Mouse (Mus musculus): ENCODE results near the gene Hagh. TPM values are rescaled to one million over a fixed set of nuclear protein-coding genes. Genes with fewer than 3 reads are reported as not detected.

Gene Hagh
- polyA plus RNA-seq, 1 experiment from 2014 or later: 40.0 TPM

GRCm38 (mm10) chr17:24877336-24878116, 37.6 kb downstream of the Hagh start:
- Histone ChIP-seq H3K9ac (no peak overlapping the region), H3K4me2 (replicated peaks) (no peak overlapping the region), H3K9me3 (no peaks in the 10 kb centered on the region), H3K27me3 (replicated peaks) (no peaks in the 10 kb centered on the region), H3K27ac (no peak overlapping the region), H3K36me3 (peaks cover 2% of the 10 kb centered on the region), H3K4me1 (no peaks in the 10 kb centered on the region), H3K4me3 (no peak overlapping the region)
- 68% methylated on average over 10 of the region's 10 CpGs for WGBS
- no peak for ATAC-seq (ENCODE audit: low FRiP score, low read depth)

- H3K27ac ChIP-seq: no peak overlapping the region
- no peak for ATAC-seq (ENCODE audit: low FRiP score, low read depth)
- H3K4me3 ChIP-seq: no peak overlapping the region
- no peak overlapping the region for H3K9ac ChIP-seq
- no peaks in the 10 kb centered on the region for H3K4me1 ChIP-seq
- H3K27me3 ChIP-seq (replicated peaks): no peaks in the 10 kb centered on the region
- WGBS: 40% methylated on average over 5 of the region's 5 CpGs
- H3K36me3 ChIP-seq: peaks cover 7% of the 10 kb centered on the region
- H3K9me3 ChIP-seq: no peaks in the 10 kb centered on the region
- H3K4me2 ChIP-seq (replicated peaks): no peak overlapping the region
These were observed 38.1 kb downstream of the Hagh start for GRCm38 (mm10) chr17:24878117-24878397.

- no peaks in the 10 kb centered on the region for H3K9me3 ChIP-seq
- WGBS: 75% methylated on average over 8 of the region's 8 CpGs
- ATAC-seq (ENCODE audit: low FRiP score, low read depth): no peak
These were observed 38.6 kb downstream of the Hagh start for GRCm38 (mm10) chr17:24878531-24878930.

GRCm38 (mm10) chr17:24881738-24882440, 41.9 kb downstream of the Hagh start:
- Histone ChIP-seq H3K9ac (no peak overlapping the region), H3K4me1 (peaks cover 11% of the 10 kb centered on the region), H3K4me2 (replicated peaks) (no peak overlapping the region), H3K27ac (no peak overlapping the region), H3K27me3 (replicated peaks) (no peaks in the 10 kb centered on the region), H3K4me3 (no peak overlapping the region), H3K9me3 (no peaks in the 10 kb centered on the region), H3K36me3 (peaks cover 21% of the 10 kb centered on the region)
- no peak for ATAC-seq (ENCODE audit: low FRiP score, low read depth)
- 47% methylated on average over 7 of the region's 7 CpGs for WGBS

More at GRCm38 (mm10) chr17:24878531-24878930, 38.6 kb downstream of the Hagh start:
- Histone ChIP-seq H3K4me2 (replicated peaks) (no peak overlapping the region), H3K9ac (no peak overlapping the region), H3K4me1 (no peaks in the 10 kb centered on the region), H3K27me3 (replicated peaks) (no peaks in the 10 kb centered on the region), H3K27ac (no peak overlapping the region), H3K36me3 (peaks cover 12% of the 10 kb centered on the region), H3K4me3 (no peak overlapping the region)

- Histone ChIP-seq H3K4me2 (replicated peaks) (no peak overlapping the region), H3K9ac (no peak overlapping the region), H3K27ac (no peak overlapping the region), H3K36me3 (peaks cover 26% of the 10 kb centered on the region), H3K9me3 (no peaks in the 10 kb centered on the region), H3K4me1 (peaks cover 22% of the 10 kb centered on the region), H3K4me3 (no peak overlapping the region), H3K27me3 (replicated peaks) (no peaks in the 10 kb centered on the region)
- 92% methylated on average over 6 of the region's 6 CpGs for WGBS
- no peak for ATAC-seq (ENCODE audit: low FRiP score, low read depth)
These were observed 44.4 kb downstream of the Hagh start for GRCm38 (mm10) chr17:24884391-24884790.

GRCm38 (mm10) chr17:24885356-24886133, 45.6 kb downstream of the Hagh start:
- no peak for ATAC-seq (ENCODE audit: low FRiP score, low read depth)
- peaks cover 34% of the 10 kb centered on the region for H3K36me3 ChIP-seq
- no peak overlapping the region for H3K27ac ChIP-seq

GRCm38 (mm10) chr17:24886134-24886931, 46.4 kb downstream of the Hagh start, which contains the start of the genes Nubp2 and Spsb3:
Gene Nubp2 (minus strand): TSS chr17:24886349.
Gene Spsb3 (plus strand): TSS chr17:24886643.
- no peaks in the 10 kb centered on the region for H3K27me3 ChIP-seq (replicated peaks)
- H3K27ac ChIP-seq: peak within 1 kb of the TSS; percentile 64
- H3K9me3 ChIP-seq: no peaks in the 10 kb centered on the region
- H3K4me2 ChIP-seq (replicated peaks): peak within 1 kb of the TSS; percentile 97
- peaks cover 42% of the 10 kb centered on the region for H3K36me3 ChIP-seq
- under 1% methylated on average over 69 of the region's 69 CpGs for WGBS
- peak within 1 kb of the TSS; percentile 89 for H3K4me3 ChIP-seq
- ATAC-seq (ENCODE audit: low FRiP score, low read depth): peak; percentile 95
- peaks cover 22% of the 10 kb centered on the region for H3K4me1 ChIP-seq
- H3K9ac ChIP-seq: peak within 1 kb of the TSS; percentile 86

More at GRCm38 (mm10) chr17:24885356-24886133, 45.6 kb downstream of the Hagh start:
- no peaks in the 10 kb centered on the region for H3K9me3 ChIP-seq
- H3K4me2 ChIP-seq (replicated peaks): peak overlapping the region; percentile 91
- H3K9ac ChIP-seq: peak overlapping the region; percentile 51
- H3K4me1 ChIP-seq: peaks cover 22% of the 10 kb centered on the region
- H3K27me3 ChIP-seq (replicated peaks): no peaks in the 10 kb centered on the region
- 28% methylated on average over 22 of the region's 22 CpGs for WGBS
- peak overlapping the region; percentile 62 for H3K4me3 ChIP-seq

- peak overlapping the region; percentile 89 for H3K4me3 ChIP-seq
- H3K27me3 ChIP-seq (replicated peaks): no peaks in the 10 kb centered on the region
- ATAC-seq (ENCODE audit: low FRiP score, low read depth): peak; percentile 61
- H3K9ac ChIP-seq: peak overlapping the region; percentile 86
- WGBS: 2% methylated on average over 18 of the region's 18 CpGs
- peak overlapping the region; percentile 97 for H3K4me2 ChIP-seq (replicated peaks)
- peaks cover 48% of the 10 kb centered on the region for H3K36me3 ChIP-seq
- H3K27ac ChIP-seq: no peak overlapping the region
- H3K4me1 ChIP-seq: peaks cover 22% of the 10 kb centered on the region
- H3K9me3 ChIP-seq: no peaks in the 10 kb centered on the region
These were observed 47.0 kb downstream of the Hagh start for GRCm38 (mm10) chr17:24886932-24887271.

- peak overlapping the region; percentile 97 for H3K4me2 ChIP-seq (replicated peaks)
- H3K4me3 ChIP-seq: peak overlapping the region; percentile 89
- peaks cover 22% of the 10 kb centered on the region for H3K4me1 ChIP-seq
- no peak for ATAC-seq (ENCODE audit: low FRiP score, low read depth)
- peaks cover 52% of the 10 kb centered on the region for H3K36me3 ChIP-seq
- 69% methylated on average over 18 of the region's 18 CpGs for whole genome bisulfite sequencing
- no peak overlapping the region for H3K27ac ChIP-seq
- peak overlapping the region; percentile 86 for H3K9ac ChIP-seq
- H3K27me3 ChIP-seq (replicated peaks): no peaks in the 10 kb centered on the region
- H3K9me3 ChIP-seq: no peaks in the 10 kb centered on the region
These were observed 47.5 kb downstream of the Hagh start for GRCm38 (mm10) chr17:24887291-24888080.

GRCm38 (mm10) chr17:24888862-24889261, 48.9 kb downstream of the Hagh start:
- H3K36me3 ChIP-seq: peaks cover 50% of the 10 kb centered on the region
- no peak overlapping the region for H3K4me2 ChIP-seq (replicated peaks)

More at GRCm38 (mm10) chr17:24888862-24889261, 48.9 kb downstream of the Hagh start:
- Histone ChIP-seq H3K9me3 (no peaks in the 10 kb centered on the region), H3K9ac (no peak overlapping the region), H3K27ac (no peak overlapping the region), H3K4me3 (no peak overlapping the region), H3K27me3 (replicated peaks) (no peaks in the 10 kb centered on the region), H3K4me1 (peaks cover 27% of the 10 kb centered on the region)
- ATAC-seq (ENCODE audit: low FRiP score, low read depth): no peak
- 88% methylated on average over 3 of the region's 3 CpGs for WGBS

Data from neural tube, embryonic 12.5 days (tissue).